Mouse (Mus musculus) kidney, postnatal 0 days (tissue): ENCODE measurements around the gene Col4a1. TPM values are rescaled to one million over a fixed set of nuclear protein-coding genes. Genes with fewer than 3 reads are reported as not detected.

Source experiments
- ATAC-seq: fragments of 200-750 bp; cut with Nextera tagmentation; replicated peaks from 2 replicates; pipeline ENCODE4 v1.8.0; 2017; ENCODE audit warnings: low read depth, moderate number of reproducible peaks, moderate TSS enrichment, moderate library complexity; ENCODE audit not compliant: low FRiP score
- DNase-seq: peaks from one replicate; pipeline ENCODE4 v3.0.0-alpha.2; 2016; ENCODE audit warnings: low spot score
- H3K27ac ChIP-seq: fragments of 300-500 bp; sonication (generic); 2 replicates; pipeline ENCODE4 v1.5.1; 2014; ENCODE audit warnings: mild to moderate bottlenecking
- H3K27me3 ChIP-seq: fragments of 300-500 bp; sonication (generic); 2 replicates; pipeline ENCODE4 v1.6.1; 2014; ENCODE audit warnings: low read length, mixed read lengths; ENCODE audit not compliant: insufficient read depth
- H3K36me3 ChIP-seq: fragments of 300-500 bp; sonication (generic); 2 replicates; pipeline ENCODE4 v1.6.1; 2014; ENCODE audit warnings: low read length, mixed read lengths; ENCODE audit not compliant: insufficient read depth
- H3K4me1 ChIP-seq: fragments of 300-500 bp; sonication (generic); replicated peaks from 2 replicates; pipeline ENCODE4 v1.6.1; 2014; ENCODE audit warnings: antibody characterized with exemption, low read length, mixed read lengths; ENCODE audit not compliant: insufficient read depth
- H3K4me2 ChIP-seq: fragments of 300-500 bp; sonication (generic); 2 replicates; pipeline ENCODE4 v1.6.1; 2014; ENCODE audit warnings: mild to moderate bottlenecking, low read length, moderate library complexity, mixed read lengths
- H3K4me3 ChIP-seq: fragments of 300-500 bp; sonication (generic); replicated peaks from 2 replicates; pipeline ENCODE4 v1.5.1; 2014; ENCODE audit warnings: low read depth, low read length
- H3K9ac ChIP-seq: fragments of 300-500 bp; sonication (generic); 2 replicates; pipeline ENCODE4 v1.6.1; 2014; ENCODE audit warnings: low read depth, low read length
- H3K9me3 ChIP-seq: fragments of 300-500 bp; sonication (generic); replicated peaks from 2 replicates; pipeline ENCODE4 v1.6.1; 2016; ENCODE audit warnings: low read length, inconsistent platforms, mixed read lengths
- CTCF ChIP-seq: IDR thresholded peaks from 2 replicates; pipeline ENCODE4 v1.5.1; 2016; ENCODE audit warnings: antibody characterized with exemption, low read depth, mild to moderate bottlenecking, moderate library complexity
- WGBS: fragments of 180-500 bp; shearing (Covaris S2); extraction: QIAGEN DNeasy Blood & Tissue Kit; methylation state at CpG from one replicate; pipeline ENCODE4 v1.1.7; 2014; 5-methylcytosine and 5-hydroxymethylcytosine counted together
- polyA plus RNA-seq: library from polyadenylated mRNA; unstranded; fragments of >200 nt; fragmentation: Nextera tagmentation; extraction: Ambion mirVana; gene quantifications from 2 replicates; pipeline ENCODE4 v1.2.1, GENCODE M21; 2015

Gene Col4a1
- polyA plus RNA-seq, 1 experiment from 2014 or later = 305 TPM

- DNase-seq = no peak
- Histone ChIP-seq H3K36me3 (peaks cover 59% of the 10 kb centered on the region), H3K4me3 (no peak overlapping the region), H3K9me3 (no peaks in the 10 kb centered on the region), H3K27ac (no peak overlapping the region), H3K4me2 (no peak overlapping the region), H3K27me3 (no peaks in the 10 kb centered on the region), H3K9ac (no peak overlapping the region), H3K4me1 (peaks cover 6% of the 10 kb centered on the region; the same call in 1 of the 2 replicates)
- ATAC-seq = no peak
- no peak for TF ChIP-seq CTCF
- WGBS = 70% methylated on average over 4 of the region's 4 CpGs
Observed at GRCm38 (mm10) chr8:11230277-11230676, 82.3 kb downstream of the Col4a1 start.

- no peak overlapping the region for H3K9ac ChIP-seq
- no peak overlapping the region for H3K4me2 ChIP-seq
- H3K36me3 ChIP-seq = peaks cover 78% of the 10 kb centered on the region
- TF ChIP-seq CTCF = no peak
- H3K27ac ChIP-seq = no peak overlapping the region
- no peak overlapping the region for H3K4me3 ChIP-seq
- ATAC-seq (no peak), DNase-seq (no peak)
- H3K27me3 ChIP-seq = no peaks in the 10 kb centered on the region
- H3K9me3 ChIP-seq = no peaks in the 10 kb centered on the region
- 72% methylated on average over 7 of the region's 7 CpGs for WGBS
- H3K4me1 ChIP-seq = no peaks in the 10 kb centered on the region; the same call in 1 of the 2 replicates
Observed at GRCm38 (mm10) chr8:11227421-11227820, 85.2 kb downstream of the Col4a1 start.

GRCm38 (mm10) chr8:11225577-11226434, 86.8 kb downstream of the Col4a1 start:
- Histone ChIP-seq H3K4me1 (no peaks in the 10 kb centered on the region), H3K9ac (no peak overlapping the region), H3K4me2 (no peak overlapping the region), H3K27me3 (no peaks in the 10 kb centered on the region), H3K4me3 (no peak overlapping the region), H3K27ac (no peak overlapping the region), H3K9me3 (no peaks in the 10 kb centered on the region), H3K36me3 (peaks cover 81% of the 10 kb centered on the region)
- no peak for TF ChIP-seq CTCF
- ATAC-seq (no peak), DNase-seq (no peak)
- 80% methylated on average over 13 of the region's 13 CpGs for WGBS

DNA sequence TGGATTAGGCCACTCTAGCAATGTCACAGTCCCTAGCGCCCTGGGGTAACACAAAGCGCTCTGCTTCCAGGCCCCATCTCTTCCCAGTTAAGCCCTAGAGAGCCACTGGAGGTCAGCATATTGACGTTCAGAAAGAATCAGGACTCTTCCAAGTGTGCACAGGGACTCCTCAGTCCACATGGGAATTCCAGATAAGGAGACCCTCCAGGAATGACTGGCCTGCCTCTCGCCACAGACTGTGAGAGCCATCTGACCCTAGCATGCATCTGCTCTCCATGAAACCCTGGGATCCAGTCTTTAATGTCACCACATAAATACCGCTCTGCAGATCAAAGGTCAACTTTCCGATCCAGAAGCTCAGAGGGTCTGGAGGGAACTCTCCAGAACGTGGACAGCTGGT, 88.4 kb downstream of the Col4a1 start:
- H3K27ac ChIP-seq = no peak overlapping the region
- no peak overlapping the region for H3K9ac ChIP-seq
- WGBS = 67% methylated on average over 7 of the region's 7 CpGs
- H3K4me2 ChIP-seq = no peak overlapping the region
- ATAC-seq (no peak), DNase-seq (no peak)
- TF ChIP-seq CTCF = peak; percentile 8; the same call in 1 of the 2 replicates
- H3K36me3 ChIP-seq = peaks cover 84% of the 10 kb centered on the region
- no peaks in the 10 kb centered on the region for H3K9me3 ChIP-seq
- no peak overlapping the region for H3K4me3 ChIP-seq
- no peaks in the 10 kb centered on the region for H3K4me1 ChIP-seq
- no peaks in the 10 kb centered on the region for H3K27me3 ChIP-seq

- no peak for TF ChIP-seq CTCF
- 89% methylated on average over 5 of the region's 5 CpGs for WGBS
- ATAC-seq (peak; percentile 40; the same call in 1 of the 2 replicates), DNase-seq (no peak)
- Histone ChIP-seq H3K9me3 (no peaks in the 10 kb centered on the region), H3K4me3 (no peak overlapping the region), H3K4me2 (no peak overlapping the region), H3K4me1 (no peaks in the 10 kb centered on the region), H3K27me3 (no peaks in the 10 kb centered on the region), H3K36me3 (peaks cover 86% of the 10 kb centered on the region), H3K27ac (no peak overlapping the region), H3K9ac (no peak overlapping the region)
Observed at GRCm38 (mm10) chr8:11221353-11221752, 91.3 kb downstream of the Col4a1 start.

DNA sequence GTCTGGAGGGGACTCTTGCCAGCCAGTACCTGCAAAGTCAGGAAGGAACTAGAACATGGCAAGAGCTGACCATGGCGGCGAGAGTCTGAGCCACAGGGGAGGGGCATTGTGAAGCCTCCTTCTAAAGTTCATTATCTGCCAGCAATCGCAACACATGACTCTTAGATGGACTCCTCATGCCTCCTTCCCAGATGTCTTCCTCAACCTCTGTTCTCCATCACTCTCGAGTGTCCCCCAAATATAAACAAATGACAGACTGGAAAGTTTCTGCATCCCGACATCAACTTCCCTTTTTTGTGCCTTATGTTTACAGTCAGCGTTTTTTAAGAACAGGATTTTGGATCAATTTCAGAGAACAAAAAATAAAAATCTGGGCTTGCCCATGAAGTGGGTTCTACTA, 93.3 kb downstream of the Col4a1 start:
- Histone ChIP-seq H3K4me3 (no peak overlapping the region), H3K9ac (no peak overlapping the region), H3K27me3 (no peaks in the 10 kb centered on the region), H3K9me3 (no peaks in the 10 kb centered on the region), H3K36me3 (peaks cover 89% of the 10 kb centered on the region), H3K4me1 (no peaks in the 10 kb centered on the region), H3K27ac (no peak overlapping the region), H3K4me2 (no peak overlapping the region)
- DNase-seq (no peak), ATAC-seq (no peak)
- TF ChIP-seq CTCF = no peak
- 76% methylated on average over 6 of the region's 6 CpGs for WGBS
